Mouse (Mus musculus): ENCODE results near the gene Sumo3. TPM values are rescaled to one million over a fixed set of nuclear protein-coding genes. Genes with fewer than 3 reads are reported as not detected.
A peak's percentile ranks its signal among the peaks of the same experiment; 100 is the strongest.

Sumo3 gene
- total and polyA plus RNA-seq, 3 experiments, result 151 to 342 TPM; not detected in 1

- H3K9me3 ChIP-seq (replicated peaks; ENCODE audit: insufficient read depth, low read length), result no peaks in the 10 kb centered on the region
- H3K79me2 ChIP-seq (ENCODE audit: control insufficient read depth, insufficient read depth, low read length, poor library complexity), result peaks cover 13% of the 10 kb centered on the region
- no peak for DNase-seq (ENCODE audit: low read depth, low spot score)
- H3K4me3 ChIP-seq (ENCODE audit: control insufficient read depth in 1 of 2, insufficient read depth in 1 of 2, low read depth in 2 of 2, low read length in 2 of 2), result no peak overlapping the region
- peaks cover 0 to 18% of the 10 kb centered on the region in 2 experiments; a peak in 2 of 4 replicates for H3K36me3 ChIP-seq (ENCODE audit: control insufficient read depth in 1 of 2, insufficient read depth in 2 of 2, low read length in 2 of 2)
- no peak overlapping the region for H3K27ac ChIP-seq (ENCODE audit: control insufficient read depth, low read depth, low read length)
- H3K9ac ChIP-seq (ENCODE audit: control insufficient read depth, low read depth, low read length, poor library complexity, severe bottlenecking), result no peak overlapping the region
- H3K27me3 ChIP-seq (ENCODE audit: control insufficient read depth in 1 of 2, insufficient read depth in 2 of 2, low read length in 2 of 2), result no peaks in the 10 kb centered on the region
- no peaks in the 10 kb centered on the region for H3K4me1 ChIP-seq (ENCODE audit: control insufficient read depth in 1 of 2, insufficient read depth in 2 of 2, low read length in 2 of 2)
- TF ChIP-seq USF2 (IDR thresholded peaks at IDR 0.05; ENCODE audit: borderline replicate concordance in 1 of 2, insufficient read depth in 1 of 2, low read depth in 1 of 2, low read length in 2 of 2) (no peak), USF1 (IDR thresholded peaks at IDR 0.05; ENCODE audit: low read depth, low read length) (peak; percentile 49; the same call in 1 of the 2 replicates)
Observed at GRCm38 (mm10) chr10:77634016-77634415, 28.1 kb downstream of the Sumo3 start.

- Histone ChIP-seq H3K36me3 (ENCODE audit: control insufficient read depth in 1 of 2, insufficient read depth in 2 of 2, low read length in 2 of 2) (peaks cover 0 to 20% of the 10 kb centered on the region in 2 experiments; a peak in 2 of 4 replicates), H3K4me1 (ENCODE audit: control insufficient read depth in 1 of 2, insufficient read depth in 2 of 2, low read length in 2 of 2) (no peaks in the 10 kb centered on the region), H3K27me3 (ENCODE audit: control insufficient read depth in 1 of 2, insufficient read depth in 2 of 2, low read length in 2 of 2) (no peaks in the 10 kb centered on the region), H3K27ac (ENCODE audit: control insufficient read depth, low read depth, low read length) (no peak overlapping the region), H3K4me3 (ENCODE audit: control insufficient read depth in 1 of 2, insufficient read depth in 1 of 2, low read depth in 2 of 2, low read length in 2 of 2) (no peak overlapping the region), H3K9me3 (replicated peaks; ENCODE audit: insufficient read depth, low read length) (no peaks in the 10 kb centered on the region), H3K9ac (ENCODE audit: control insufficient read depth, low read depth, low read length, poor library complexity, severe bottlenecking) (no peak overlapping the region), H3K79me2 (ENCODE audit: control insufficient read depth, insufficient read depth, low read length, poor library complexity) (peaks cover 7% of the 10 kb centered on the region; the same call in 1 of the 2 replicates)
- TF ChIP-seq JUND (IDR thresholded peaks at IDR 0.05; ENCODE audit: low read depth, low read length) (no peak), NRF1 (IDR thresholded peaks at IDR 0.05; ENCODE audit: insufficient read depth, low read depth, low read length, poor library complexity, severe bottlenecking) (no peak), BHLHE40 (IDR thresholded peaks at IDR 0.05; ENCODE audit: borderline replicate concordance, low read depth, low read length) (no peak), CHD1 (IDR thresholded peaks at IDR 0.05; ENCODE audit: low read depth, low read length) (no peak), POLR2AphosphoS2 (IDR thresholded peaks at IDR 0.05; ENCODE audit: low read length) (no peak)
- DNase-seq (ENCODE audit: low read depth, low spot score), result no peak
Observed at GRCm38 (mm10) chr10:77634452-77635231, 28.7 kb downstream of the Sumo3 start.

- no peaks in the 10 kb centered on the region for H3K9me3 ChIP-seq (replicated peaks; ENCODE audit: insufficient read depth, low read length)
- H3K4me3 ChIP-seq (ENCODE audit: control insufficient read depth in 1 of 2, insufficient read depth in 1 of 2, low read depth in 2 of 2, low read length in 2 of 2), result no peak overlapping the region
- H3K9ac ChIP-seq (ENCODE audit: control insufficient read depth, low read depth, low read length, poor library complexity, severe bottlenecking), result no peak overlapping the region
- DNase-seq (ENCODE audit: low read depth, low spot score), result no peak
- no peaks in the 10 kb centered on the region for H3K4me1 ChIP-seq (ENCODE audit: control insufficient read depth in 1 of 2, insufficient read depth in 2 of 2, low read length in 2 of 2)
- H3K36me3 ChIP-seq (ENCODE audit: control insufficient read depth in 1 of 2, insufficient read depth in 2 of 2, low read length in 2 of 2), result peaks cover 0 to 20% of the 10 kb centered on the region in 2 experiments; a peak in 2 of 4 replicates
- TF ChIP-seq POLR2A (IDR thresholded peaks at IDR 0.05; ENCODE audit: control insufficient read depth in 1 of 2, insufficient read depth in 1 of 2, low read depth in 1 of 2, low read length in 2 of 2, poor library complexity in 1 of 2) (no peak), NELFE (IDR thresholded peaks at IDR 0.05; ENCODE audit: low read depth, low read length) (no peak), ZC3H11A (IDR thresholded peaks at IDR 0.05; ENCODE audit: low read depth, low read length) (no peak), NRF1 (IDR thresholded peaks at IDR 0.05; ENCODE audit: insufficient read depth, low read depth, low read length, poor library complexity, severe bottlenecking) (no peak), SIN3A (IDR thresholded peaks at IDR 0.05; ENCODE audit: low read length) (no peak), BHLHE40 (IDR thresholded peaks at IDR 0.05; ENCODE audit: borderline replicate concordance, low read depth, low read length) (no peak), CHD1 (IDR thresholded peaks at IDR 0.05; ENCODE audit: low read depth, low read length) (no peak), RCOR1 (IDR thresholded peaks at IDR 0.05; ENCODE audit: low read depth, low read length) (no peak), MYB (IDR thresholded peaks at IDR 0.05; ENCODE audit: low read depth, low read length) (no peak), MAZ (IDR thresholded peaks at IDR 0.05; ENCODE audit: low read depth, low read length) (no peak), TAL1 (IDR thresholded peaks at IDR 0.05; ENCODE audit: low read length) (no peak), MYC (IDR thresholded peaks at IDR 0.05; ENCODE audit: low read depth, low read length) (no peak), ETS1 (IDR thresholded peaks at IDR 0.05; ENCODE audit: low read depth, low read length) (no peak), RAD21 (IDR thresholded peaks at IDR 0.05; ENCODE audit: low read depth, low read length) (no peak), E2F4 (IDR thresholded peaks at IDR 0.05; ENCODE audit: borderline replicate concordance, low read depth, low read length) (no peak), USF2 (IDR thresholded peaks at IDR 0.05; ENCODE audit: borderline replicate concordance in 1 of 2, insufficient read depth in 1 of 2, low read depth in 1 of 2, low read length in 2 of 2) (no peak), HCFC1 (IDR thresholded peaks at IDR 0.05; ENCODE audit: low read depth, low read length) (no peak), ZKSCAN1 (IDR thresholded peaks at IDR 0.05; ENCODE audit: low read depth, low read length) (no peak)
- H3K27me3 ChIP-seq (ENCODE audit: control insufficient read depth in 1 of 2, insufficient read depth in 2 of 2, low read length in 2 of 2), result no peaks in the 10 kb centered on the region
- no peak overlapping the region for H3K27ac ChIP-seq (ENCODE audit: control insufficient read depth, low read depth, low read length)
- H3K79me2 ChIP-seq (ENCODE audit: control insufficient read depth, insufficient read depth, low read length, poor library complexity), result peaks cover 3% of the 10 kb centered on the region; the same call in 1 of the 2 replicates
Observed at GRCm38 (mm10) chr10:77636234-77636922, 30.5 kb downstream of the Sumo3 start.

Measured in MEL (cell line).